Mouse (Mus musculus) adrenal gland, postnatal 4 days (tissue): Measurements from ENCODE around the gene Ctrl. TPM values are rescaled to one million over a fixed set of nuclear protein-coding genes. Genes with fewer than 3 reads are reported as not detected.
"Not testable (repeated sequence)": the region's sequence is repeated elsewhere in the genome, so short reads cannot be mapped to it uniquely, and the experiment has no call there.

Source experiments
- DNase-seq, 2 experiments: peaks; one replicate each; pipeline ENCODE4 v3.0.0; 2021 to 2022; ENCODE audit warnings: low spot score in 2 of 2, mixed read lengths in 2 of 2
- long read RNA-seq, 2 experiments: library from polyadenylated mRNA; stranded (forward); transcript quantifications; one replicate each; pipeline ENCODE4 v2.0.0; 2021
- total RNA-seq, 2 experiments: library from RNA; stranded (reverse); gene quantifications; 2 replicates each; pipeline ENCODE4 v1.2.3; 2021

The Ctrl gene
- total RNA-seq: 10 to 100 TPM in 1 of 2 experiments, not detected in 1; 98.9 TPM
- long read RNA-seq, experiment 1: 0 reads
- long read RNA-seq, experiment 2, transcript Ctrl-201 (7 exons, 879 nt): major isoform, 7 of 18 reads
- long read RNA-seq, experiment 2, partial matches to known transcripts: 8 of 18 reads
- long read RNA-seq, experiment 2, other reads (novel, unspliced or antisense): 3 of 18 reads

GRCm38 (mm10) chr8:105933762-105934161, at the start of gene Ctrl:
Ctrl (minus strand) TSS chr8:105933862.
- no peak for DNase-seq

GRCm38 (mm10) chr8:105983406-105983805, 49.7 kb upstream of the Ctrl start:
- not testable (repeated sequence) for DNase-seq

GRCm38 (mm10) chr8:105981146-105981545, 47.5 kb upstream of the Ctrl start:
- DNase-seq: no peak

- no peak for DNase-seq
Observed at GRCm38 (mm10) chr8:105979325-105979724, 45.7 kb upstream of the Ctrl start, which contains the start of gene Dpep3. Dpep3 (minus strand) TSS chr8:105979429.

- DNase-seq: no peak
Observed at GRCm38 (mm10) chr8:105975363-105975762, 41.7 kb upstream of the Ctrl start.

- DNase-seq: no peak
Observed at GRCm38 (mm10) chr8:105971019-105971720, 37.5 kb upstream of the Ctrl start.

GRCm38 (mm10) chr8:105969367-105969766, 35.7 kb upstream of the Ctrl start:
- no peak for DNase-seq

- DNase-seq: no peak
Observed at GRCm38 (mm10) chr8:105966692-105967311, 33.1 kb upstream of the Ctrl start.

GRCm38 (mm10) chr8:105965905-105966341, 32.3 kb upstream of the Ctrl start, which contains the start of gene Slc12a4:
Slc12a4 (minus strand) TSS chr8:105966097.
- DNase-seq: peak; percentile 66 to 75

- DNase-seq: no peak
Observed at GRCm38 (mm10) chr8:105965266-105965904, 31.7 kb upstream of the Ctrl start.

- DNase-seq: no peak
Observed at GRCm38 (mm10) chr8:105964506-105965265, 31.0 kb upstream of the Ctrl start.

GRCm38 (mm10) chr8:105961536-105961935, 27.9 kb upstream of the Ctrl start:
- no peak for DNase-seq

GRCm38 (mm10) chr8:105961101-105961500, 27.4 kb upstream of the Ctrl start:
- DNase-seq: no peak

- DNase-seq: no peak
Observed at GRCm38 (mm10) chr8:105959350-105959749, 25.7 kb upstream of the Ctrl start.

- no peak for DNase-seq
Observed at GRCm38 (mm10) chr8:105957813-105958212, 24.2 kb upstream of the Ctrl start.

- DNase-seq: no peak
Observed at GRCm38 (mm10) chr8:105956556-105956955, 22.9 kb upstream of the Ctrl start.

GRCm38 (mm10) chr8:105951057-105951659, 17.5 kb upstream of the Ctrl start:
- no peak for DNase-seq

GRCm38 (mm10) chr8:105949350-105949749, 15.7 kb upstream of the Ctrl start:
- no peak for DNase-seq

- no peak for DNase-seq
Observed at GRCm38 (mm10) chr8:105943321-105943739, 9.7 kb upstream of the Ctrl start, which contains the start of gene Lcat. Lcat (minus strand) TSS chr8:105943382.

- DNase-seq: no peak
Observed at GRCm38 (mm10) chr8:105942542-105942941, 8.9 kb upstream of the Ctrl start.
